Mouse (Mus musculus): ENCODE results near the gene Maz. TPM values are rescaled to one million over a fixed set of nuclear protein-coding genes. Genes with fewer than 3 reads are reported as not detected.

Gene Maz
- polyA plus RNA-seq, 1 experiment from 2014 or later, result 48.1 TPM

- H3K27ac ChIP-seq (ENCODE audit: low read length), result no peak overlapping the region
- no peak overlapping the region for H3K9ac ChIP-seq (replicated peaks; ENCODE audit: low read length)
- 26% methylated on average over 10 of the region's 10 CpGs for WGBS
- H3K36me3 ChIP-seq (ENCODE audit: insufficient read depth, low read length), result peaks cover 10% of the 10 kb centered on the region; the same call in 1 of the 2 replicates
- H3K4me2 ChIP-seq (replicated peaks; ENCODE audit: low read depth, low read length), result no peak overlapping the region
- H3K4me1 ChIP-seq (ENCODE audit: insufficient read depth, low read length), result no peaks in the 10 kb centered on the region
- no peaks in the 10 kb centered on the region for H3K9me3 ChIP-seq (ENCODE audit: low read length)
- ATAC-seq (ENCODE audit: low FRiP score, low TSS enrichment), result no peak
- H3K4me3 ChIP-seq (ENCODE audit: low read length), result no peak overlapping the region
- H3K27me3 ChIP-seq (ENCODE audit: insufficient read depth, low read length), result no peaks in the 10 kb centered on the region
Observed at GRCm38 (mm10) chr7:126984667-126985444, 42.0 kb downstream of the Maz start.

GRCm38 (mm10) chr7:126983113-126983512, 43.7 kb downstream of the Maz start:
- Histone ChIP-seq H3K9ac (replicated peaks; ENCODE audit: low read length) (no peak overlapping the region), H3K9me3 (ENCODE audit: low read length) (no peaks in the 10 kb centered on the region), H3K4me3 (ENCODE audit: low read length) (no peak overlapping the region), H3K36me3 (ENCODE audit: insufficient read depth, low read length) (peaks cover 27% of the 10 kb centered on the region), H3K27ac (ENCODE audit: low read length) (no peak overlapping the region), H3K27me3 (ENCODE audit: insufficient read depth, low read length) (no peaks in the 10 kb centered on the region), H3K4me2 (replicated peaks; ENCODE audit: low read depth, low read length) (no peak overlapping the region), H3K4me1 (ENCODE audit: insufficient read depth, low read length) (no peaks in the 10 kb centered on the region)
- ATAC-seq (ENCODE audit: low FRiP score, low TSS enrichment), result no peak
- WGBS, result 68% methylated on average over 7 of the region's 7 CpGs

GRCm38 (mm10) chr7:126982054-126982453, 44.8 kb downstream of the Maz start:
- Histone ChIP-seq H3K4me3 (ENCODE audit: low read length) (no peak overlapping the region), H3K27me3 (ENCODE audit: insufficient read depth, low read length) (no peaks in the 10 kb centered on the region), H3K4me2 (replicated peaks; ENCODE audit: low read depth, low read length) (no peak overlapping the region), H3K9ac (replicated peaks; ENCODE audit: low read length) (no peak overlapping the region), H3K27ac (ENCODE audit: low read length) (no peak overlapping the region), H3K9me3 (ENCODE audit: low read length) (no peaks in the 10 kb centered on the region), H3K36me3 (ENCODE audit: insufficient read depth, low read length) (peaks cover 30% of the 10 kb centered on the region), H3K4me1 (ENCODE audit: insufficient read depth, low read length) (peaks cover under 1% of the 10 kb centered on the region; the same call in 1 of the 2 replicates)
- 91% methylated on average over 4 of the region's 4 CpGs for WGBS
- no peak for ATAC-seq (ENCODE audit: low FRiP score, low TSS enrichment)

GRCm38 (mm10) chr7:126981601-126982000, 45.2 kb downstream of the Maz start:
- H3K4me1 ChIP-seq (ENCODE audit: insufficient read depth, low read length), result peaks cover 3% of the 10 kb centered on the region; the same call in 1 of the 2 replicates
- no peak overlapping the region for H3K4me3 ChIP-seq (ENCODE audit: low read length)
- peaks cover 30% of the 10 kb centered on the region for H3K36me3 ChIP-seq (ENCODE audit: insufficient read depth, low read length)
- H3K9me3 ChIP-seq (ENCODE audit: low read length), result no peaks in the 10 kb centered on the region
- H3K27ac ChIP-seq (ENCODE audit: low read length), result no peak overlapping the region
- H3K9ac ChIP-seq (replicated peaks; ENCODE audit: low read length), result no peak overlapping the region
- no peak overlapping the region for H3K4me2 ChIP-seq (replicated peaks; ENCODE audit: low read depth, low read length)
- 83% methylated on average over 2 of the region's 2 CpGs for WGBS
- ATAC-seq (ENCODE audit: low FRiP score, low TSS enrichment), result no peak
- H3K27me3 ChIP-seq (ENCODE audit: insufficient read depth, low read length), result no peaks in the 10 kb centered on the region

- ATAC-seq (ENCODE audit: low FRiP score, low TSS enrichment), result no peak
- H3K9ac ChIP-seq (replicated peaks; ENCODE audit: low read length), result no peak overlapping the region
- H3K27me3 ChIP-seq (ENCODE audit: insufficient read depth, low read length), result no peaks in the 10 kb centered on the region
- H3K27ac ChIP-seq (ENCODE audit: low read length), result no peak overlapping the region
- 82% methylated on average over 6 of the region's 6 CpGs for WGBS
- no peak overlapping the region for H3K4me3 ChIP-seq (ENCODE audit: low read length)
- H3K36me3 ChIP-seq (ENCODE audit: insufficient read depth, low read length), result peaks cover 30% of the 10 kb centered on the region
- H3K4me1 ChIP-seq (ENCODE audit: insufficient read depth, low read length), result peaks cover 6% of the 10 kb centered on the region
- no peaks in the 10 kb centered on the region for H3K9me3 ChIP-seq (ENCODE audit: low read length)
- no peak overlapping the region for H3K4me2 ChIP-seq (replicated peaks; ENCODE audit: low read depth, low read length)
Observed at GRCm38 (mm10) chr7:126978841-126979240, 48.0 kb downstream of the Maz start.

GRCm38 (mm10) chr7:126976878-126977459, 49.9 kb downstream of the Maz start:
- Histone ChIP-seq H3K36me3 (ENCODE audit: insufficient read depth, low read length) (peaks cover 30% of the 10 kb centered on the region), H3K4me3 (ENCODE audit: low read length) (peak overlapping the region; percentile 99), H3K27ac (ENCODE audit: low read length) (peak overlapping the region; percentile 98), H3K27me3 (ENCODE audit: insufficient read depth, low read length) (no peaks in the 10 kb centered on the region), H3K9ac (replicated peaks; ENCODE audit: low read length) (peak overlapping the region; percentile 98), H3K4me2 (replicated peaks; ENCODE audit: low read depth, low read length) (peak overlapping the region; percentile 82), H3K4me1 (ENCODE audit: insufficient read depth, low read length) (peaks cover 6% of the 10 kb centered on the region), H3K9me3 (ENCODE audit: low read length) (no peaks in the 10 kb centered on the region)
- no peak for ATAC-seq (ENCODE audit: low FRiP score, low TSS enrichment)
- WGBS, result 26% methylated on average over 14 of the region's 14 CpGs

GRCm38 (mm10) chr7:126975950-126976866, 50.6 kb downstream of the Maz start, which contains the start of gene Cdiptos:
Gene Cdiptos, minus strand, starts transcription at chr7:126976098.
- under 1% methylated on average over 54 of the region's 55 CpGs for WGBS
- peaks cover 26% of the 10 kb centered on the region for H3K36me3 ChIP-seq (ENCODE audit: insufficient read depth, low read length)
- H3K4me3 ChIP-seq (ENCODE audit: low read length), result peak within 1 kb of the TSS; percentile 99
- H3K9ac ChIP-seq (replicated peaks; ENCODE audit: low read length), result peak within 1 kb of the TSS; percentile 98
- peak within 1 kb of the TSS; percentile 82 for H3K4me2 ChIP-seq (replicated peaks; ENCODE audit: low read depth, low read length)
- H3K27me3 ChIP-seq (ENCODE audit: insufficient read depth, low read length), result no peaks in the 10 kb centered on the region
- no peaks in the 10 kb centered on the region for H3K9me3 ChIP-seq (ENCODE audit: low read length)
- peak within 1 kb of the TSS; percentile 98 for H3K27ac ChIP-seq (ENCODE audit: low read length)
- peaks cover 6% of the 10 kb centered on the region for H3K4me1 ChIP-seq (ENCODE audit: insufficient read depth, low read length)
- peak; percentile 97 for ATAC-seq (ENCODE audit: low FRiP score, low TSS enrichment)

- Histone ChIP-seq H3K9ac (replicated peaks; ENCODE audit: low read length) (peak within 1 kb of the TSS; percentile 98), H3K4me3 (ENCODE audit: low read length) (peak within 1 kb of the TSS; percentile 99), H3K9me3 (ENCODE audit: low read length) (no peaks in the 10 kb centered on the region), H3K4me2 (replicated peaks; ENCODE audit: low read depth, low read length) (peak within 1 kb of the TSS; percentile 82), H3K36me3 (ENCODE audit: insufficient read depth, low read length) (peaks cover 24% of the 10 kb centered on the region), H3K27ac (ENCODE audit: low read length) (peak within 1 kb of the TSS; percentile 98), H3K27me3 (ENCODE audit: insufficient read depth, low read length) (no peaks in the 10 kb centered on the region), H3K4me1 (ENCODE audit: insufficient read depth, low read length) (peaks cover 6% of the 10 kb centered on the region)
- no peak for ATAC-seq (ENCODE audit: low FRiP score, low TSS enrichment)
- 10% methylated on average over 1 of the region's 1 CpGs for WGBS
Observed at GRCm38 (mm10) chr7:126975893-126975949, 51.1 kb downstream of the Maz start, which contains the start of gene Cdipt. Gene Cdipt, plus strand, starts transcription at chr7:126975914.

GRCm38 (mm10) chr7:126975493-126975892, 51.3 kb downstream of the Maz start:
- 10% methylated on average over 8 of the region's 8 CpGs for WGBS
- Histone ChIP-seq H3K4me3 (ENCODE audit: low read length) (peak overlapping the region; percentile 99), H3K27me3 (ENCODE audit: insufficient read depth, low read length) (no peaks in the 10 kb centered on the region), H3K4me2 (replicated peaks; ENCODE audit: low read depth, low read length) (peak overlapping the region; percentile 82), H3K9me3 (ENCODE audit: low read length) (no peaks in the 10 kb centered on the region), H3K27ac (ENCODE audit: low read length) (peak overlapping the region; percentile 98), H3K9ac (replicated peaks; ENCODE audit: low read length) (peak overlapping the region; percentile 60), H3K36me3 (ENCODE audit: insufficient read depth, low read length) (peaks cover 24% of the 10 kb centered on the region), H3K4me1 (ENCODE audit: insufficient read depth, low read length) (peaks cover 6% of the 10 kb centered on the region)
- ATAC-seq (ENCODE audit: low FRiP score, low TSS enrichment), result peak; percentile 21

Measured in kidney, embryonic 16.5 days (tissue).